Mouse (Mus musculus): Measurements from ENCODE around the gene Atp13a2.

The Atp13a2 gene

GRCm38 (mm10) chr4:140986711-140987395, at the start of gene Atp13a2:
Atp13a2 (plus strand) TSS chr4:140986873.
- DNase-seq (ENCODE audit: low read depth), result peak; percentile 78

DNA sequence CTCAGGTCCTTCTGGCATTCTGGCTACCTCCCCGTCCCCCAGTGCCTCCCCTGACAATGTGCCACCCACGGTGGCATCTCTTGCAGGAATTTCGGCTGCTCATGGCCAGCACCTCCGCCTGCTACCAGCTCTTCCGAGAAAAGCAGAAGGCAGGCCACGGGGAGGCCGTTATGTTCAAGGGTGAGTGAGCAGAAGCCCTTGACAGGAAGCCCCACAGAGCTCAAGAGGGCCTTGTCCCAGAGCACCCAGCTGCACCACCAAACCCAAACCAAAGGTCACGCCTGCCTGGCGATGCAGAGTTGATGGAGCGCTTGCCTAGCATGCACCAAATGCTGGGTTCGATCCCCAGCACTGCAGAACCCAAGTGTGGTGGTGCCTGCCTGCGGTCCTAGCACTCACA, 42.3 kb upstream of the Atp13a2 start:
- DNase-seq (ENCODE audit: low read depth), result no peak

DNA sequence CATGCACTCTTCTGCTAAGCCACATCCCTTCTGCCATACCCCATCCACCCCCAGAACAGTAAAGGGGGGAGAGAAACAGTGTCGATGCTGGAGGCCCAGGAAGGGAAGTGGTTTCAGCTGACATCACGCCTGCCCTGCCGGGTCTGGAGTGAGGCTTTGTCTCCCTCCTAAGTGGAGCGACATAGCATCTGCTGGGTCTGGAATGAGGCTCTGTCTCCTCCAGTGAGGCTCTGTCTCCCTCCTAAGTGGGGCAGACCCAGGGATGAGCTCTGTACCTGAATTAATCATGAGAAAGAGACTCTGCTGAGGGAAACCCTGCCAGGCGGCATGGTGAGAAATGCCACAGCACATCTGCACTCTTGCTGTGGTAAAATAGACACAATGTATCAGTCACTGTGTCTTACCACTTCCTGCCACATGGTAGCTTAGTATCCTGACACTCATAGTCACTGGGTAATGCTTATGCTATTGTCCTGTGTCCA, 41.7 kb upstream of the Atp13a2 start:
- peak; percentile 92 for DNase-seq (ENCODE audit: low read depth)

DNA sequence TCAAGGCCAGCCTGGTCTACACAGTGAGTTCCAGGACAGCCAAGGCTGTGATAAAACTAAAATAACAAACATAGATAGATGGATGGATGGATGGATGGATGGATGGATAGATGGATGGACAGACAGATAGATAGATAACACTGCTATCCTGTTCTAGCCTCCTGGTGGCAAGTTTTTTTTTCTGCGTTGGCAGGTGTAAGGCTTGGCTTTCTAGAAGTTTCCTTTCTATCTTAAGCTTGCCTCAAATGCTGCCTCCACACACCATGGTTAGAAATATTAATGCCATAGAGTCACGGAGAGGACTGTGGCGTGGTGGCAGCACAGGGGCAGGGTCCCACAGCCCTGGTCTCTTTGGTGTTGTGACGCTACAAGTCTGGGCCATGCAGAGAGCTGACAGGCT, 41.1 kb upstream of the Atp13a2 start:
- DNase-seq (ENCODE audit: low read depth), result no peak

- DNase-seq (ENCODE audit: low read depth), result no peak
These were observed 40.6 kb upstream of the Atp13a2 start for GRCm38 (mm10) chr4:140946048-140946447.

DNA sequence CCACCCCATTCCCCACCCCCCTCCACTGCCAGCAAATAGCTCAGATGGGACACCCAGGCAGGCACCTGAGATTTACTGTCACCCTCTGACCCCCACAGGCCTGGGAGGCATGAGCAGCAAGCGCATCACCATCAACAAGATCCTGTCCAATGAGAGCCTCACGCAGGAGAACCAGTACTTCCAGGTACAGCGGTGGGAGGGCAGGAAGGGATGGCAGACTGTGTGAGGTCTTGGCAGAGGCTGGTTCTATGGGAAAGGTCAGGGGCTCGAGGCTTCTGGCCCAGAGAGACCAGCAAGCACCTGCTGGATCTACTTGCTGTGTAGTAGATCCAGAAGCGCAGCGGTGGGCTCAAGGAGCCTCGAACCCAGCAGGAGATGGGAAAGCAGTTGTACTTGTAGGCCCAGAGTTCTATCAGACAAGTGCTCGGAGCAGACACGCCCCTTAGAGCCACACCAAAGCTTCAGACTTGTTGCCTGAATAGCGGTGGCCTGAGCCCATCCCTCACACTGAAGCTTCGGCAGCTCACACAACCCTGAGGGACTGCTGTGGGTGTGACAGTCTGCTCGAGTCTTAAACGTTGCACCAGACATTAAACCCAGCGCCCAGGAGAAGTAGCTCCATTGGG, 40.0 kb upstream of the Atp13a2 start:
- DNase-seq (ENCODE audit: low read depth), result peak; percentile 47

- peak; percentile 88 for DNase-seq (ENCODE audit: low read depth)
These were observed 38.9 kb upstream of the Atp13a2 start for GRCm38 (mm10) chr4:140947487-140948440.

- DNase-seq (ENCODE audit: low read depth), result no peak
These were observed 38.2 kb upstream of the Atp13a2 start for GRCm38 (mm10) chr4:140948481-140948880.

GRCm38 (mm10) chr4:140949052-140949451, 37.6 kb upstream of the Atp13a2 start:
- DNase-seq (ENCODE audit: low read depth), result no peak

GRCm38 (mm10) chr4:140949616-140950015, 37.1 kb upstream of the Atp13a2 start:
- no peak for DNase-seq (ENCODE audit: low read depth)

GRCm38 (mm10) chr4:140950574-140950973, 36.1 kb upstream of the Atp13a2 start:
- no peak for DNase-seq (ENCODE audit: low read depth)

- peak; percentile 52 for DNase-seq (ENCODE audit: low read depth)
These were observed 34.6 kb upstream of the Atp13a2 start for GRCm38 (mm10) chr4:140951861-140952641.

DNA sequence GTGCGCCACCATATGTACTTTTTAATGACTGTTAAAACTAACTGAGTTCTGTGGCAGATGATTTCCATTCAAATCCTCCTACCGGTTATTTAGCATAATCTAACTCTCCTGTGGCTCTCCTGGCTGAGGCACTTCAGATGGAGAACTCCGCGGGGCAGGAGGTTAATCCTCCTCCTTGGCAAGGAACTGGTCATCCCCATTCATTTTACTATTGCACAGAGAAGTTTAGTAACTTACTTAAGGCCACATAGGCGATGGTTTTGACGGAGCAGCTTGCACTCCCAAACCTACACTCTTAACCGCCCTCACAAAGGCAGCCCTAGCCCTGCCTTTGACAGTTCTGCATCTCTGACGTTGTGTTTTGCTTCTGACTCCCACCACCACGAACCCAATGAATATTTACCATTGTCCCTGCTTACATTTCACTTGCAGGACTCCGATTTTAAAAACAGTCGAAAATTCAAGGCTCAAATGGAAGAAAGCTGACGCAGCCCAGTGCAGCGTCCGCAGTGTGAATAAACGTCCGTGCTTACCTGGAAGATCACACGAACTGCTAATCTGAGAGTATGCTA, 29.5 kb upstream of the Atp13a2 start:
- no peak for DNase-seq (ENCODE audit: low read depth)

DNA sequence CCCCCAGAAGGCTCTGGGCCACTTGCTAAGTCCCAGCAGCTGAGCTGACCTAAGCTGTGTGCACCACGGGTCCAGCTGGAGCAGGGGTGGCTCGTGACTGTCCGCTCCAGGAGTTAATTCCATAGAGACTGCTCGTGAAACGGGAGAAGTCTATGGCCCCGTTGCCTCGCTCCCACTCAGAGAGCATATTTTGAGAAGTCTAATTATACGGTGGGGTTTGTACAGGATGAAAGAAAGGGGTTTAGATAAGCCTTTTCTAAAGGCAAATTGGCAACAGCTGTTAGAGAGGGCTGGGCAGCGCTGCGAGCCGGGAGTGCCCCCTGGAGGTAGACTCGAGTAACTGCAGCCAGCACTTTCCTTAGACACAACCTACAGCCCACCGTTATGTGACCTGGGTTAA, 28.9 kb upstream of the Atp13a2 start:
- peak; percentile 73 for DNase-seq (ENCODE audit: low read depth)

DNA sequence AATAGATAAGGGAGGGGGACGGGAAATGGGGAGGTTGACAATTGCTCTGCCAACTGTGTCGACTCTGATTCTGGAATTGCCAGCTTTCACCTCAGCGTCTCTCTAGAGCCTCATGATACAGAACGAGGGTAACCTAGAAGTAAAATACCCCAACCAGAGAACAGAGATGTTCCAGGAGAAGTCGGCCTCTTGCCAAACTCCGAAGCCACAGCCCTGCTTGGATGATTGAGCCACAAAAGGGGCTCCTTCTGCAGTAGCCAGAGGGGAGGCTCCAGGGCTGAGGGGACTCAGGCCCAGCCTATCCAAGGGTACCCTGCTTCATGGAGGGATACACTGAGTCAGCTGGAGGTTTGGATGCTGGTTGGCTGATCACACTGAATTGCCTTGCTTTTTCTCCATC, 28.4 kb upstream of the Atp13a2 start:
- DNase-seq (ENCODE audit: low read depth), result no peak

- DNase-seq (ENCODE audit: low read depth), result no peak
These were observed 27.5 kb upstream of the Atp13a2 start for GRCm38 (mm10) chr4:140959128-140959679.

DNA sequence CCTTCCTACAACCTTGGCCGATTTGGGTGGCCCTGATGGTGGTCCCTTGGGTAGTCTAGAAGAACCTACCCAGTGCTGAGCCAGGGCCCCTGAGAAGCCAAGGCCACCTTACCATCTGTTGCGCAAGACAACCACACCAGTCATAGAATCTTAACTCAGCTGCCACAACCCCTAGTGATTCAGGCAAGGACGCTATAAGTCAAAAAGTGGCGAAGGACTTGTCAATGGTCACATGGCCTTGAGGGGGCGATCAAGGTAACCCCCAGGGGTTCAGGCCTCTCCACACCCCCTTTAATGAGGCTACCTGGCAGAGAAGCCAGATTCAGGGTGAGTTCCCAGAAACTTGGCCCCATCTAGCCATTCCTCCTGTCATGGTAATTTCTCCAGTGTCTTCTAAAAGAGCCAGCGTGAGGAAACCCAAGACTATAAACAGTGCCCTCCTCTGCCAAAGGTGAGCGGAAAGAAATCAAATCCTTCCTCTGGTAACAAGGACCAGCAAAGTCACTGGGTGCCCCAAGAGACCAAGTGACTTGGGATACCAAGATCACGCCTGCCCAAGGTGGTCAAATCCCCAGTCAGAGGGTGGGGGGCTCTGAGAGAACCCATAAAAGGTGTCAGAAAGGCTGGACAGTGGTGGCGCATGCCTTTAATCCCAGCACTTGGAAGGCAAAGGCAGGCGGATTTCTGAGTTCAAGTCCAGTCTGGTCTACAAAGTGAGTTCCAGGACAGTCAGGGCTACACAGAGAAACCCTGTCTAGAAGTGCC, 26.8 kb upstream of the Atp13a2 start:
- DNase-seq (ENCODE audit: low read depth), result peak; percentile 82

- peak; percentile 99 for DNase-seq (ENCODE audit: low read depth)
These were observed 25.7 kb upstream of the Atp13a2 start, which contains the start of gene Sdhb for GRCm38 (mm10) chr4:140960781-140961466. Sdhb (plus strand) TSS chr4:140961203.

DNA sequence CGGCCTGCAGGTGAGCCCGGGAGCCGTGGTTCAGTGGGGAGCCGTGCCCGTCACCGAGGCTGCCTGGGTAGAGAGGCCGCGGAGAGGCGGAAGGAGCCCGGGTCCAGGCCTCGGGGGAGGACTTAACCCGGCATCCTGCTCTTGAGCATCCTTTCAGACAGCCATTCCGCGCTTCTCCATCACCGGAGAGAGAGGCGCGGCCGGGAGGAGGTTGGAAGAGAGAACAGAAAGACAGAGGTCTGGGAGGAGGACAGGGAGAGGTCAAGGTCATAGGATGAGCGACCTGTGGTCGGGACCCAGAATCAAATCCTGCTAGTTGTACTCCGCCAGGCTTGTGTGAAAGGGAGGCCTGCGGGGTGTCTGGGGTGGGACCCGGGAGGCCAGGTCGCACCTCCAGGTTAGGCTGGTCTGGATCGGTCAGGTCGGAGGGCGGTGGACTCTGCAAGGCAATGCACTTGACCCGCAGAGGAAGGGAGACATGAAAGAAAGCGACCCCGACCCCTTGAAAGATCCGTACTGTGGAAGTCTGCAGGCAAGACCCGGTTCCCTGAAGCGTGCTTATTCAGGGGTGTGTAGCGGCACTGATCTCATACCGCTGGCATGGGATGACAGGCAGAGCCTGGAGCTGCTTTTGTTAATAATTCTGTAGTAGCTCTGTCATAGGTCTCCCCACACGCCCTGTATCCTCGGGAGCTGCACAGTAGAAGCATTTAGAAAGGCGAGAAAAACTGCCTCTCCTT, 25.0 kb upstream of the Atp13a2 start:
- no peak for DNase-seq (ENCODE audit: low read depth)

All from 416B (cell line).